Mouse (Mus musculus): Measurements from ENCODE around the gene Olfr221. TPM values are rescaled to one million over a fixed set of nuclear protein-coding genes. Genes with fewer than 3 reads are reported as not detected.

Olfr221 gene
- total RNA-seq, 1 experiment from 2014 or later = not detected

GRCm38 (mm10) chr14:52009361-52009760 lies 32.9 kb downstream of the Olfr221 start:
- no peak for ATAC-seq (replicated peaks; ENCODE audit: insufficient number of reproducible peaks, low FRiP score, low TSS enrichment, poor library complexity, severe bottlenecking)

- ATAC-seq (replicated peaks; ENCODE audit: insufficient number of reproducible peaks, low FRiP score, low TSS enrichment, poor library complexity, severe bottlenecking) = peak; percentile 82
Observed at GRCm38 (mm10) chr14:52008321-52009203, 33.7 kb downstream of the Olfr221 start.

- ATAC-seq (replicated peaks; ENCODE audit: insufficient number of reproducible peaks, low FRiP score, low TSS enrichment, poor library complexity, severe bottlenecking) = no peak
Observed at GRCm38 (mm10) chr14:52006771-52007170, 35.5 kb downstream of the Olfr221 start.

- ATAC-seq (replicated peaks; ENCODE audit: insufficient number of reproducible peaks, low FRiP score, low TSS enrichment, poor library complexity, severe bottlenecking) = no peak
Observed at GRCm38 (mm10) chr14:52006241-52006640, 36.0 kb downstream of the Olfr221 start.

GRCm38 (mm10) chr14:52005616-52006015 lies 36.6 kb downstream of the Olfr221 start:
- no peak for ATAC-seq (replicated peaks; ENCODE audit: insufficient number of reproducible peaks, low FRiP score, low TSS enrichment, poor library complexity, severe bottlenecking)

GRCm38 (mm10) chr14:52005141-52005540 lies 37.1 kb downstream of the Olfr221 start:
- ATAC-seq (replicated peaks; ENCODE audit: insufficient number of reproducible peaks, low FRiP score, low TSS enrichment, poor library complexity, severe bottlenecking) = no peak

- no peak for ATAC-seq (replicated peaks; ENCODE audit: insufficient number of reproducible peaks, low FRiP score, low TSS enrichment, poor library complexity, severe bottlenecking)
Observed at GRCm38 (mm10) chr14:52003981-52004495, 38.2 kb downstream of the Olfr221 start.

GRCm38 (mm10) chr14:51997483-51997882 lies 44.8 kb downstream of the Olfr221 start:
- ATAC-seq (replicated peaks; ENCODE audit: insufficient number of reproducible peaks, low FRiP score, low TSS enrichment, poor library complexity, severe bottlenecking) = no peak

GRCm38 (mm10) chr14:51996866-51997265 lies 45.4 kb downstream of the Olfr221 start:
- ATAC-seq (replicated peaks; ENCODE audit: insufficient number of reproducible peaks, low FRiP score, low TSS enrichment, poor library complexity, severe bottlenecking) = no peak

- no peak for ATAC-seq (replicated peaks; ENCODE audit: insufficient number of reproducible peaks, low FRiP score, low TSS enrichment, poor library complexity, severe bottlenecking)
Observed at GRCm38 (mm10) chr14:51996231-51996841, 45.9 kb downstream of the Olfr221 start.

GRCm38 (mm10) chr14:51995219-51995871 lies 46.9 kb downstream of the Olfr221 start:
- no peak for ATAC-seq (replicated peaks; ENCODE audit: insufficient number of reproducible peaks, low FRiP score, low TSS enrichment, poor library complexity, severe bottlenecking)

- ATAC-seq (replicated peaks; ENCODE audit: insufficient number of reproducible peaks, low FRiP score, low TSS enrichment, poor library complexity, severe bottlenecking) = no peak
Observed at GRCm38 (mm10) chr14:51994453-51994852, 47.8 kb downstream of the Olfr221 start.

GRCm38 (mm10) chr14:51989461-51989970 lies 52.7 kb downstream of the Olfr221 start:
- ATAC-seq (replicated peaks; ENCODE audit: insufficient number of reproducible peaks, low FRiP score, low TSS enrichment, poor library complexity, severe bottlenecking) = no peak

GRCm38 (mm10) chr14:51988731-51989130 lies 53.5 kb downstream of the Olfr221 start:
- ATAC-seq (replicated peaks; ENCODE audit: insufficient number of reproducible peaks, low FRiP score, low TSS enrichment, poor library complexity, severe bottlenecking) = no peak

GRCm38 (mm10) chr14:51987177-51987576 lies 55.1 kb downstream of the Olfr221 start:
- ATAC-seq (replicated peaks; ENCODE audit: insufficient number of reproducible peaks, low FRiP score, low TSS enrichment, poor library complexity, severe bottlenecking) = no peak

GRCm38 (mm10) chr14:51986153-51986505 lies 56.1 kb downstream of the Olfr221 start:
- no peak for ATAC-seq (replicated peaks; ENCODE audit: insufficient number of reproducible peaks, low FRiP score, low TSS enrichment, poor library complexity, severe bottlenecking)

- peak; percentile 25; the same call in 1 of the 2 replicates for ATAC-seq (replicated peaks; ENCODE audit: insufficient number of reproducible peaks, low FRiP score, low TSS enrichment, poor library complexity, severe bottlenecking)
Observed at GRCm38 (mm10) chr14:51985301-51986152, 56.7 kb downstream of the Olfr221 start.

All from monocyte, adult 5-6 weeks (primary cell).